ENCODE assay signal across 8 mouse cellular contexts in the genomic region with DNA sequence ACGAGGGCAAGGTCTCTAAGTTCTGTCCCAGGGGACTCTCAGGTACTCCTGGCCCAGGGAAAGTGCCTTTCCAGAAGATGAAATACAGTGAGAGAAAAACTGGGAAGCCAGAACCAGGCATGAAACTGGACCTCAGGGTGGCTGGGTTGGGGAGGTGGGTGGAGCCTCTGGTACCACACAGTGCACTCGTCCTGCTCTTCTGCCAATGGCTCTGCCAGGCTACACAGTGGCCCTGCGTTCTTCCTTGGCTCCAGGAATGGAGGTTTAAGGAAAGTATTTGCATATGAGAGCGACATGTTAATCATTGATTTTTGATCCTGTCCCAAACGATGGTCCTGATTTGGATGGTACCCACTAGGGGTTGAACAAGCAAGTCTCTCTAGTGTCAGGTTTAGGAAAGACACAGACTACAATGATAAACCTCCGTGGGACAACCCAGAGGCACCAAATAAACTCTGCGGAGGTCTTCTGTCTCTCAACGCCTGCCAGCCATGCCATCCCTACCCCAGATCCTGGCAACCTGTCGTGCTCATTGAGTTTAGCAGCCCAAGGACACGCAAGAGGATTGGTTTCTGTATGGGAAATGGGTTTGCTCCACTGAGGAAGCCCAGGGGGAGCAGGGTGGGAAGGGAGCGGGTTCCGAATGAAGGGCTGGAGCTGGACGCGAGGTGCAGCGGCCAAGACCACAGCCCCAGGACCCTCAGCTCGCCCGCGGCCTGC. TPM values are rescaled to one million over a fixed set of nuclear protein-coding genes. Genes with fewer than 3 reads are reported as not detected.
DNase-seq lines count a peak whose midpoint lies in the region; ATAC-seq and TF ChIP-seq lines count a peak whose summit lies in the region.

No protein-coding gene starts in this region.

- peaks cover 7% of the 10 kb centered on the region for H3K79me2 ChIP-seq in liver, adult 2 months (ENCODE audit: control insufficient read depth, insufficient read depth, low read length)

- no peaks in the 10 kb centered on the region for H3K36me3 ChIP-seq in liver, adult 2 months (ENCODE audit: control insufficient read depth, insufficient read depth, low read length)
- H3K36me3 ChIP-seq in forebrain, embryonic 10.5 days (replicated peaks): no peaks in the 10 kb centered on the region
- H3K36me3 ChIP-seq in limb, embryonic 14.5 days (ENCODE audit: control insufficient read depth, insufficient read depth, low read length): no peaks in the 10 kb centered on the region
- H3K36me3 ChIP-seq in stomach, embryonic 16.5 days (ENCODE audit: control insufficient read depth, insufficient read depth, low read length): no peaks in the 10 kb centered on the region

- H3K9ac ChIP-seq in liver, adult 2 months (ENCODE audit: low read depth, low read length): peak overlapping the region; percentile 83
- peak overlapping the region; percentile 93 for H3K9ac ChIP-seq in limb, embryonic 14.5 days (ENCODE audit: low read depth, low read length, severe bottlenecking)
- H3K9ac ChIP-seq in stomach, embryonic 16.5 days (ENCODE audit: low read length): peak overlapping the region; percentile 89

- peak overlapping the region; percentile 71 for H3K4me2 ChIP-seq in limb, embryonic 14.5 days (replicated peaks; ENCODE audit: low read depth, low read length, severe bottlenecking)
- H3K4me2 ChIP-seq in stomach, embryonic 16.5 days (ENCODE audit: low read depth, low read length): peak overlapping the region; percentile 76

- H3K9me3 ChIP-seq in forebrain, embryonic 10.5 days: no peaks in the 10 kb centered on the region
- no peaks in the 10 kb centered on the region for H3K9me3 ChIP-seq in limb, embryonic 14.5 days (ENCODE audit: control insufficient read depth, low read length)
- H3K9me3 ChIP-seq in stomach, embryonic 16.5 days (replicated peaks; ENCODE audit: control insufficient read depth, low read length): no peaks in the 10 kb centered on the region

- no peak for TF ChIP-seq CTCF in liver, adult 2 months (IDR thresholded peaks at IDR 0.05; ENCODE audit: low read depth, low read length)
- TF ChIP-seq CTCF in bone marrow macrophage, adult 2 months (IDR thresholded peaks at IDR 0.05; ENCODE audit: low read depth, low read length): no peak

- H3K4me3 ChIP-seq in liver, adult 2 months (ENCODE audit: insufficient read depth, low read depth, low read length): peak overlapping the region; percentile 79
- H3K4me3 ChIP-seq in bone marrow macrophage, adult 2 months (ENCODE audit: insufficient read depth, low read length): peak overlapping the region; percentile 66
- peak overlapping the region; percentile 90 for H3K4me3 ChIP-seq in forebrain, embryonic 10.5 days
- peak overlapping the region; percentile 86 for H3K4me3 ChIP-seq in limb, embryonic 14.5 days (replicated peaks; ENCODE audit: low read length)
- peak overlapping the region; percentile 78 for H3K4me3 ChIP-seq in stomach, embryonic 16.5 days (replicated peaks; ENCODE audit: low read length)

- H3K27ac ChIP-seq in liver, adult 2 months (replicated peaks; ENCODE audit: insufficient read depth, low read depth, low read length): peak overlapping the region; percentile 13; the same call in 1 of the 2 replicates
- H3K27ac ChIP-seq in bone marrow macrophage, adult 2 months (ENCODE audit: insufficient read depth, low read depth, low read length): peak overlapping the region; percentile 62; the same call in 1 of the 2 replicates
- peak overlapping the region; percentile 97 for H3K27ac ChIP-seq in forebrain, embryonic 10.5 days
- no peak overlapping the region for H3K27ac ChIP-seq in limb, embryonic 14.5 days (replicated peaks; ENCODE audit: low read depth, low read length)
- H3K27ac ChIP-seq in stomach, embryonic 16.5 days (ENCODE audit: low read length): no peak overlapping the region

- DNase-seq in liver, adult 2 months (ENCODE audit: extremely low read depth, low read depth, low spot score): peak; percentile 74
- DNase-seq in liver: no peak
- no peak for DNase-seq in forebrain, embryonic 10.5 days (ENCODE audit: extremely low spot score, low spot score)
- no peak for DNase-seq in limb, embryonic 14.5 days (ENCODE audit: low spot score)
- no peak for DNase-seq in thymus, postnatal 10 days (ENCODE audit: low spot score in 2 of 2)
- no peak for DNase-seq in right cerebral cortex, postnatal 4 days

- no peak for TF ChIP-seq POLR2A in liver, adult 2 months (IDR thresholded peaks at IDR 0.05; ENCODE audit: extremely low read depth, insufficient read depth, low read length)
- TF ChIP-seq POLR2A in bone marrow macrophage, adult 2 months (IDR thresholded peaks at IDR 0.05; ENCODE audit: borderline replicate concordance, low read depth, low read length): no peak
- TF ChIP-seq POLR2A in limb, embryonic 14.5 days (IDR thresholded peaks at IDR 0.05; ENCODE audit: borderline replicate concordance, extremely low read depth, insufficient read depth, insufficient read length): no peak

- ATAC-seq in limb, embryonic 14.5 days (ENCODE audit: low FRiP score, low read depth): 0 out of 2 replicates have a peak, but pooled peaks have one; percentile 7
- no peak; the same call in 1 of the 2 replicates for ATAC-seq in stomach, embryonic 16.5 days (ENCODE audit: insufficient read depth, low FRiP score)

- 16% methylated on average over 18 of the region's 18 CpGs for WGBS in liver, adult 2 months
- WGBS in forebrain, embryonic 10.5 days: 12% methylated on average over 18 of the region's 18 CpGs
- 11% methylated on average over 18 of the region's 18 CpGs for WGBS in limb, embryonic 14.5 days
- WGBS in stomach, embryonic 16.5 days: 24% methylated on average over 17 of the region's 18 CpGs

- peaks cover 12% of the 10 kb centered on the region for H3K4me1 ChIP-seq in liver, adult 2 months (ENCODE audit: control insufficient read depth, insufficient read depth, low read length)
- peaks cover 24% of the 10 kb centered on the region for H3K4me1 ChIP-seq in bone marrow macrophage, adult 2 months (ENCODE audit: control insufficient read depth, insufficient read depth, low read length)
- H3K4me1 ChIP-seq in forebrain, embryonic 10.5 days: peaks cover 31% of the 10 kb centered on the region
- peaks cover 8% of the 10 kb centered on the region for H3K4me1 ChIP-seq in limb, embryonic 14.5 days (ENCODE audit: control insufficient read depth, insufficient read depth, low read length)
- H3K4me1 ChIP-seq in stomach, embryonic 16.5 days (ENCODE audit: control insufficient read depth, insufficient read depth, low read length): no peaks in the 10 kb centered on the region

- no peaks in the 10 kb centered on the region for H3K27me3 ChIP-seq in liver, adult 2 months (ENCODE audit: control insufficient read depth, insufficient read depth, low read length)
- H3K27me3 ChIP-seq in forebrain, embryonic 10.5 days (ENCODE audit: poor library complexity, severe bottlenecking): peaks cover 16% of the 10 kb centered on the region
- H3K27me3 ChIP-seq in limb, embryonic 14.5 days (ENCODE audit: control insufficient read depth, insufficient read depth, low read length): peaks cover 5% of the 10 kb centered on the region; the same call in 1 of the 2 replicates
- H3K27me3 ChIP-seq in stomach, embryonic 16.5 days (ENCODE audit: control insufficient read depth, insufficient read depth, low read length): no peaks in the 10 kb centered on the region

RNA-seq across cellular contexts. Expression of a gene that starts 1.0 kb away (rescaled TPM):
- total RNA-seq in liver, adult 2 months (2014; rRNA removed): 11.8 and 12.4 TPM in 2 replicates
- polyA plus RNA-seq in liver, adult 2 months (2012; rRNA removed): 3.6 and 4.2 TPM in 2 replicates
- 29.9 and 30.9 TPM in 2 replicates for polyA plus RNA-seq in bone marrow macrophage, adult 2 months (2012; ENCODE audit: insufficient read depth, insufficient read length, missing spikeins)
- polyA plus RNA-seq in forebrain, embryonic 10.5 days (2016; fragmentation: Nextera tagmentation; extraction: Ambion mirVana): 5.1 and 5.7 TPM in 2 replicates
- 5.8 and 6.7 TPM in 2 replicates for polyA plus RNA-seq in limb, embryonic 14.5 days (2012; rRNA removed)
- 4.9 and 5.2 TPM in 2 replicates for polyA plus RNA-seq in limb, embryonic 14.5 days (2014; fragmentation: Nextera tagmentation; extraction: Ambion mirVana)
- polyA plus RNA-seq in stomach, embryonic 16.5 days (2015; fragmentation: Nextera tagmentation; extraction: Ambion mirVana): 2.3 and 2.7 TPM in 2 replicates

Comparison
In these comparisons a context has a peak if more than half of its experiments do, and no peak if none do; other contexts are left out.
1. H3K27ac ChIP-seq: peak in liver, adult 2 months (single experiment), bone marrow macrophage, adult 2 months (single experiment) and forebrain, embryonic 10.5 days (single experiment); none in limb, embryonic 14.5 days (single experiment) and stomach, embryonic 16.5 days (single experiment).
2. Peak in every context shown above with its lines, with median percentiles within 50 percentile points of each other: H3K4me3 ChIP-seq and H3K9ac ChIP-seq.